Mouse (Mus musculus): ENCODE data around the gene Itga9. TPM values are rescaled to one million over a fixed set of nuclear protein-coding genes. Genes with fewer than 3 reads are reported as not detected.

The Itga9 gene
- polyA plus RNA-seq, 1 experiment, result not detected

- H3K36me3 ChIP-seq (ENCODE audit: control insufficient read depth, insufficient read depth), result no peaks in the 10 kb centered on the region
- TF ChIP-seq FOSL1 (IDR thresholded peaks at IDR 0.05; ENCODE audit: insufficient read depth, low read length, poor library complexity, severe bottlenecking), result no peak
- no peak for TF ChIP-seq USF1 (IDR thresholded peaks at IDR 0.05; ENCODE audit: low read depth)
- TF ChIP-seq MYOG (IDR thresholded peaks at IDR 0.05; ENCODE audit: control insufficient read depth, extremely low read depth, insufficient read length), result no peak
- TF ChIP-seq CTCF (IDR thresholded peaks at IDR 0.05; ENCODE audit: control insufficient read depth, insufficient read depth, insufficient read length), result no peak
- no peak for TF ChIP-seq MAX (IDR thresholded peaks at IDR 0.05)
- no peak for TF ChIP-seq CEBPB (IDR thresholded peaks at IDR 0.05; ENCODE audit: low read depth)
- TF ChIP-seq MYOD1 (IDR thresholded peaks at IDR 0.05; ENCODE audit: control insufficient read depth, insufficient read length, low read depth), result no peak
- H3K79me3 ChIP-seq (ENCODE audit: low read depth), result peaks cover 2% of the 10 kb centered on the region
- no peak overlapping the region for H3K4me3 ChIP-seq (ENCODE audit: insufficient read depth, poor library complexity, severe bottlenecking)
- no peaks in the 10 kb centered on the region for H3K79me2 ChIP-seq (ENCODE audit: control insufficient read depth, insufficient read depth)
- H3K27me3 ChIP-seq (ENCODE audit: control insufficient read depth, insufficient read depth, insufficient read length), result no peaks in the 10 kb centered on the region
- H3ac ChIP-seq (ENCODE audit: control insufficient read depth, insufficient read length, low read depth), result no peak overlapping the region
These were observed 343.2 kb downstream of the Itga9 start for GRCm38 (mm10) chr9:118949654-118950053.

- H3K4me3 ChIP-seq (ENCODE audit: insufficient read depth, poor library complexity, severe bottlenecking), result no peak overlapping the region
- peaks cover 2% of the 10 kb centered on the region for H3K79me3 ChIP-seq (ENCODE audit: low read depth)
- H3K36me3 ChIP-seq (ENCODE audit: control insufficient read depth, insufficient read depth), result no peaks in the 10 kb centered on the region
- no peak overlapping the region for H3ac ChIP-seq (ENCODE audit: control insufficient read depth, insufficient read length, low read depth)
- no peak for TF ChIP-seq FOSL1 (IDR thresholded peaks at IDR 0.05; ENCODE audit: insufficient read depth, low read length, poor library complexity, severe bottlenecking)
- no peak for TF ChIP-seq USF1 (IDR thresholded peaks at IDR 0.05; ENCODE audit: low read depth)
- no peak for TF ChIP-seq MYOD1 (IDR thresholded peaks at IDR 0.05; ENCODE audit: control insufficient read depth, insufficient read length, low read depth)
- TF ChIP-seq MAX (IDR thresholded peaks at IDR 0.05), result no peak
- H3K79me2 ChIP-seq (ENCODE audit: control insufficient read depth, insufficient read depth), result no peaks in the 10 kb centered on the region
- no peaks in the 10 kb centered on the region for H3K27me3 ChIP-seq (ENCODE audit: control insufficient read depth, insufficient read depth, insufficient read length)
These were observed 343.6 kb downstream of the Itga9 start for GRCm38 (mm10) chr9:118950061-118950460.

Other genes starting within 250 kb of the Itga9 start
- gene Eomes, start 128.5 kb upstream of the Itga9 start, polyA plus RNA-seq (2012; fragmentation: generic; extraction: Trizol), result 0.15 TPM
- gene Golga4, start 100.4 kb upstream of the Itga9 start, polyA plus RNA-seq (2012; fragmentation: generic; extraction: Trizol), result 9.9 TPM